Mouse (Mus musculus) kidney, postnatal 36 days (tissue): Measurements from ENCODE around the gene Ccdc126.
"Not testable (repeated sequence)": the region's sequence is repeated elsewhere in the genome, so short reads cannot be mapped to it uniquely, and the experiment has no call there.

Source experiments
- DNase-seq, 2 experiments: peaks; one replicate each; pipeline ENCODE4 v3.0.0; 2021 to 2022; ENCODE audit warnings: mixed read lengths in 2 of 2

Ccdc126 gene

DNA sequence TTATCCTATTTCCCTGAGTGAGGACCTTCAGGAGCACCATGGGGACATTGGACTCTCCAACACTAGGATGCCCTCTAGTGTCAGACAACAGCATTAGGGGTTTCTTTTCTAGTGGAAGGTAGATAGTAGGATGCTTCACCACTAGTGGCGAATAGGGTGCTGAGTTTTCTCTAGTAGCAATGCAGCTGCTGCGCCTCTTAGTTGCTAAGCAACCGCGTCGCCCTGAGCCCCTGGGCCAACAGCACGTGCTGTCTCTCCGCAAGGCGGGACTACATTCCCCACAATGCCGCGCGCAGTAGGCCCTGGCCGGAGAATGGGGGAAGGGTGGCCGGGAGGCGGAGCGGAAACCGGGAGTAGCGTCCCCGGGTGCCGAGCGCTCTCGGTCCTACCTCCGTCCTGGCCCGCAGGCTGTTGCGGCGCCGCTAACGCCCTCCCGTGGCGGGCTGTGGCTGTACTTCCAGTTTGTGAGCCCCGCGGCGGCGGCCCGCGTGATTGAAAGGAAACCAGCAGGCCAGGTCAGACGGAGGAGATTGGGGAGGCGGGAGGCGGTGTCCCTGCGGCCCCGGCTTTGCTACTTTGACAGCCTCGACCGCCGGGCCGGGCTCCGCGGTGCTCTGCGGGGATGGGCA lies at the start of gene Ccdc126:
Ccdc126 (plus strand) TSS at position 309 of the 629 bp plus-strand sequence.
- DNase-seq, result peak; percentile 99

DNA sequence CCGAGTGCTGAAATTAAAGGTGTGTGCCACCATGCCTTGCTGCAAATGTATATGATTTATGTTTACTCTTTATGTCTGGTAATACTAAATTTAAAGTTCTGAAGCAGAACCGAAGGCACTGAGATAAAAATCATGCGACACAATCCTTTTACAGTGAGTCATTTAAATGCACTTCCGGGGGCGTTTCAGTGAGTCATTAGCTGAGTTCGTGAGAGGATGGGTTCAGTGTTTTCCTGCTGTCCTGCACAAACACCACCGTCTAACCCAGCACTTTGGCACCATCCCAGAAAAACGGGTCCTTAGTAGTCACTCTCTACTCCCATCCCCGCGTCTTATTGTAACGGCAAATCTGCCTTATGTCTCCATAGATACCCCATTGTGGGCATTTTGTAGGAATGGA lies 49.2 kb upstream of the Ccdc126 start:
- no peak for DNase-seq

DNA sequence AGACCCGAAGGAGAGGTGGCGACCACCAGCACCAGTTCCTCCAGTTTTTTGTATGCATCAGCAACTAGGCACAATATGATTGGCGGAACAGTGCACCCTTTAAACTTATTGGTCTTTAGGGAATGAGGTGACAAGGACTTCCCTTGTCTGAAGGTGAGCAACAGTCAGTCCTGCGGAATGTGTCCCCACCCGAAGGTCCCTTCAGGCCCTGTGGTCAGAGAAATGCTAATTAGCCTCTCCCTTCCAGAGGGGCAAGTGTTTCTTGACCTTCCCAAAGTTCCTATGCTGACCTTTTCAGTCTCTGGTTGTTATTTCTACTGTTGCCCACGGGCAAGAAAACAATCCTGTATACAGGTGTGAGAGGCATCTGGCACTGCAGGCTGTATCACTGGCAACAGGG lies 47.3 kb upstream of the Ccdc126 start:
- no peak for DNase-seq

DNA sequence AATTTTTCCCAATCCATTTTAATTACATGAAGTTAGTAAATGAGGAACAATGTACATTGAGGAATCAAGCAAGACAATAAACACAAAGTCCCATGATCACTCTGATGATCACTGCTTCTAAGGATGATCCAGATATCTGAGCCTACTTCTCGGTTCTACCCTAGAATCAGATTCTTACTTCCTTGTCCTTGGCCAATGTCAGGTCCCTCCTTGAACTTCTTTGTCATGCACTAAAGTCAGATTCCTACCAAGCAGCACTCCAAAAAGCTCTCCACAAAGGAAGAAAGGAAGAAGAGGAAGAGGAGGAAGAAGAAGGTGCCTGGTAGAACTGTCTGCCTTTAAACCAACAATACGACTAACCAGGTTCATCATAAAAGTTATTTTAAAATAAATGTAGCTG lies 46.2 kb upstream of the Ccdc126 start:
- no peak for DNase-seq

DNA sequence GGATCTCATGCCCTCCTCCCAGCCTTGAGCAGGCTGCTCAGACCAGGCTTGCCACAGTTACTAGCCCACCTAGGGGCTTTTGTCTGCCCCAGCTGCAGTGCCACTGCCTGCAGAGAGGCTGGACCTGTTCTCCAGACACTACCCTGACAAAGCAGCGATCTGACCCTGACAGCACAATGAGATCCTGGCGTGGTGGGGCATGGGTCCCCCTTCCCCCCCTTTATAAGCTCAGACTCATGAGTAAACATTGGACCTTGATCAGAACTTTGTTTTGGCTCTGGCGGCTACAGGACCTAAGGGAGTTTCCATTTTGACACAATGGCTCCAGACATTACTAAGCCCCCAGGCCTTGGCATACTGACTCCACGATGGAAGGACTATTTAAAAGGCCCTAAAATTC lies 45.1 kb upstream of the Ccdc126 start:
- DNase-seq, result no peak

DNA sequence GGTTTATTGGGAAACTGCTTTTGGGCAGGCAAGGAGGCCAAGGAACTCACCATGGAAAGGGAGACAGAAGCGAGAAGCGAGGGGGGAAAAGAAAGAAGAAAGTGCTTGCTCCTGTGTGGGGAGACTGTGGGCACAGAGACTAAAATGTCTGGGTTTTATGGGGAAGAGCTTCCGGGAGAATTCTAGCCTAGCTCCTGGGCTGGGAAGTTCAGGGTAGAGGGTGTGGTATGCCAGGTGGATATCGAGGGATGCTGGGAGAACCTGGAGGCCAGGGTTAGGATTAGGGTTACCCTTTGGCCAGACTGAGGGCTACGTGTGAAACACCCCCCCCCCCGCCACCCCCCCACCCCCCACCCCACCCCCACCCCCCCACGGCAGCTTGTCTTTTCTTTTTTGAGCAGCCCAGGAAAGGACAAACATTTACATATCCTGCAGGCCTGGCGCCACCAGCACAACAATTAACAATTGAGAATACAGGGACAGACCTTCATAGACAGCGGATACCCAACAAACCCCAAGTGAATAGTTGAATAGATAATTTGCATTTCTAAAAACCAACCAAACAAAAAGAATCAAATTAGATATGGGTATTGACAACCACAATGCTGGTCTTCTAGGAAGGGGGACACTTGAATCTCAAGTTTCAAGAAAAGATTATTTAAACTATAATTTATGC lies 44.5 kb upstream of the Ccdc126 start:
- no peak for DNase-seq

DNA sequence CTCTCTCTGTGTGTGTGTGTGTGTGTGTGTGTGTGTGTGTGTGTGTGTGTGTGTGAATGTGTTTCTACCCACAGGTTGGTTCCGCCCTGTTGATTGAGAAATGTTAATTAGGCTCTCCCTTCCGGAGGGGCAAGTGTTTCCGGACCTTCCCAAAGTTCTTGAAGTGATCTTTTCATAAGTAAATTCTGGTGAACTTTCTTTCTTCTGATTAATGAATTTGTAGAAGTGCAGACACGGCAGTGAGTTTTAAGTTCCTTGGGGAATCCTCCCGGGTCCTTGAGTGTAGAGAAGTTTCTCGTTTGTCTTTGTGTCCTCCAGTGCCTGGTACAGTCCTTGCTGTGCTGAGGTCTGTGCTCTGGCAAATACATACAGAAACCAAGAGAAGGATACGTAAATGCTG lies 43.8 kb upstream of the Ccdc126 start:
- DNase-seq, result no peak

DNA sequence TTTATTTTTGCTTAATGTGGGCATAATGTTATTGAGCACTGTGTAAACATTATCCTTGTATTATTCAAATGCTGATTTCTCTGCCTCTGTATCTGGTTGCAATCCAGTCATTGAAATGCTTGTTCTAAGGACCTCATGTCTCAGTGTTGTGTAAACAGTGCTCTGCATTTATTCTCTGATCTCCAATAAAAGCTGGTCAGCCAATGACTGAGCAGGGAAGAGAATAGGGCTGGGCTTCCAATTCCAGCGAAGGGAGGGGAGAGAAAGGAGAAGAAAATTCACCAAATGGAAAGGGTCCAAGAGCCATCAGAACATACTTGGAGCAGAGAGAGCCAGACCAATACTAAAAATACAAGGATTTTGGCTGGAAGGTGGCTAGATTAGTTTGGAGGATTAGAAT lies 38.1 kb upstream of the Ccdc126 start:
- no peak for DNase-seq

DNA sequence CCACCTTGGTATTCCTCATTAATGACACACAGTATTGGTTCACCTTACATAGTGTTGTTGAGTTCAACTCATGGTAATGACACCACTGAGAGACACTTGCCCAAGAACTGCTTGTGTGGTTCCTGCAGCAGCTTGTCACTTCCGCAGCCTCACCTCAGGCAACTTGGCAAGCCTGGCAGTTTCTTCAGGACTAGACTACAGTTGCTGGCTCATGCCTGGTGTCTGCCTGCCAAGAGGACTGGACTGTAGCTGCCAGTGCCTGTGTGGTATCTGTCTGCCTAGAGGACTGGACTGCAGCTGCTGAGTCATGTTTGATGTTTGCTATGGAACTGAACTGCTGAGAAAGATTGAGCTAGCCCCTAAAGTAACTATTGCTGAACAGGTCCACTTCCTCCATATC lies 37.0 kb upstream of the Ccdc126 start:
- DNase-seq, result peak; percentile 60 to 71

DNA sequence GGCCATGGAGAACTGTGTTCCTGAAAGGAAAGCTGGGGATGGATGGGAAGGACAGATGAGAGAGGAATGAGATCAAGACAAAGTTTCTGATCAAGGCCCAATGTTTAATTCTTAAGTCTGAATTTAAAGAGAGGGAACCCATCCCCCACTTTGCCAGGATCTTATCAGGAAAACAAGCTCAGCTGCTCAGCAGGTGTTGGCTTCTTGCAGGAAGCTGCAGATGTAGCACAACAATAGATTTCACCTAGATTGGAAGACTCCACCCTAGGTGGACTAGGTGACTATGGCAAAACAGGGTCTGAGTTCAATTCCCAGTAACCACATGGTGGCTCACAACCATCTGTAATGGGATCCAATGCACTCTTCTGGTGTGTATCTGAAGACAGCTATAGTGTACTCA lies 20.8 kb upstream of the Ccdc126 start:
- no peak for DNase-seq

DNA sequence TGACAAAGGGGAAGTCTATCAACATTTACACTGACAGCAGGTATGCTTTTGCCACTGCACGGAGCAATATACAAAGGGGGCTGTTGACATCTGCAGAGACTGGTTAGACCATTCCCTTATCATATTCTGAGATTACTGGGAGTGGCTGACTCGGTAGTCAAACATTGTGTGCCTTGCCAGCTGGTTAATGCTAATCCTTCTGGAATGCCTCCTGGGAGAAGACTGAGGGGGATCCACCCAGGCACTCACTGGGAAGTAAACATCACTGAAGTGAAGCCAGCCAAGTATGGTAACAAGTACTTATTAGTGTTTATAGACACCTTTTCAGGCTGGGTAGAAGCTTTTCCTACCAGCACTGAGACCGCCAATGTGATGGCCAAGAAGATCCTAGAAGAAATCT lies 4.3 kb upstream of the Ccdc126 start:
- not testable (repeated sequence) for DNase-seq

DNA sequence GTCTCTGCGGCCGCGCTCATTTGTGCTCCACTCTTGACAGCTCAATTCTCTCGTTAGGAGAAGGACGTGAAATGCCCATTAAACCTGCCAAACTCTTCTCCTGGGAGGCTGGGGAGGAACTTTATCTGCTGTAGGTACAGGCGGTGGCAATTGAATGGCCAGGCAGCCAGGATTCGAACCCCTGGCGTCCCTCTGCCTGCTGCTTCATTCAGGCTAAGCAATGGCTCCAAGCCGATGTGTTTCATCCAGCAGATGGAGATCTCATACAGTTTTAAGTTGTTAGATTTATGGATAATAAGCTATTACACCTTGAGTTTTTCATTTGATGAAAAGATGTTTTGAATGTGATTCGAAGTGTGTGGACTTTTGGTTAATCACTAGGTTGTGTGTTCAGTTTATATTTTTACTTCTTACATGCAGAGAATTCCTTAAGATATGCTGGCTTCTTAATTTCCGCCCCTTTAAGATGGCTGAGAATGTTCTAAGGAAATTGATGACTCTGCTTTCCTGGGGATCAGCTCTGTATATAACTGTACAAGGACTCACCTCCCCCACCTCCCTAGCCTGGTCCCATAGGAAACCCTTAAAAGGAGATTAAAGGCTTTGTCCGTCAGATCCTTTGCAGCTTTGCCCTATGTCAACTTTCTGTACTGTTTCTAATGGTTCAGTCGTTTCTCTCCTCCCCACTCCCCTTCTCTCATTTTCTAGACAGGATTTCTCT lies 681 bp downstream of the Ccdc126 start:
- DNase-seq, result peak; percentile 31 to 62

DNA sequence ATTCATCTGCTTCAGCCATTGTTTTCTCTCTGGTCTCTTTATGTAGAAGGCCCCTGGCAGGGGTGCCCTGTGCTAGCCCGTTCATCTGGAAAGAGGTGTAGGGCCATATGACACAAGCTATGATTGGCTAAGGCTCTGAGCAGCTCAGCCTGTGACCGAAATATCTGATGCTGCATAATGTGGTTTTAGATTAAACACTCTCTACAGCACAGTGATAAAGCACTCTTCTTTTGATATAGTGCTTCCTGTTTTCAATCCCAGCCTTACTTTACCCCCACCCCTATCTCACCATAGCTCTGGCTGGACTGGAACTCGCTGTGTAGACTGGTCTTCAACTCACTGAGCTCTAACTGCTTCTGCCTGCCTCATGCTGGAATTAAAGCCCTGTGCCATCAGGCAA lies 2.3 kb downstream of the Ccdc126 start:
- DNase-seq, result no peak

DNA sequence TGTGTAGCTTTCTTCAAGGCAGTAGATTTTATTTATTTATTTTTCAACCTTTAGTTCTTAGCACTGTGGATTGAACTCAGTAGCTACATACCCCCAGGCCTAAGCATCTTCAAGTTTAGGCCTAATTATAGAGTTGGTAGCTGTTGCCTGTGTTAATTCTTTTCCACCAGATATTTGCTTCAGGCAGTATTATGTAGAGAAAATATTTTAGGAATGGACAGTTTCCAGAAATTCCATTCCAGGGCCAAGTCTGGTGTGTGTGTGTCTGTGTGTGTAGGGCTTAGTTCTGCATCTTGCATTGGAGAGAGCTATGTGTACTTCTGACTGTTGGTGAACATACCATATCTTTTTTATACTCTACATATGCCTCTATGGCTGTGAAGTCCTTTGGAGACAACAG lies 3.0 kb downstream of the Ccdc126 start:
- no peak for DNase-seq

DNA sequence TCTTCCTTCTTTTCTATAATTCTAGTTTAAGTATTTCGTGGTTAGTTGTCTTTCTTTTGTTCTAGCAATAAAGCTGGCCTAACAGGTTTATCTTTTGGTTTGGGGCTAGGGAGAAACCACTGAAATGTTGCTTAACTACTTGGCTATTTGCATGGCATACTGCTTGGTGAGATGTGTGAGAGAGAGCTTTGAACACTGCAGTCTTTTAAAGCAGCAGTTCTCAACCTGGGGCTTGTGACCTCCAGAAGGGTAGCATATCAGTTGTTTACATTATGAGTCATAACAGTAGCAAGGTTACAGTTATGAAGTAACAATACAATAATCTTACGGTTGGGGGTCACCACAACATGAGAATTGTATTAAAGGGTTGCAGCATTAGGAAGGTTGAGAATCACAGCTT lies 3.9 kb downstream of the Ccdc126 start:
- no peak for DNase-seq

DNA sequence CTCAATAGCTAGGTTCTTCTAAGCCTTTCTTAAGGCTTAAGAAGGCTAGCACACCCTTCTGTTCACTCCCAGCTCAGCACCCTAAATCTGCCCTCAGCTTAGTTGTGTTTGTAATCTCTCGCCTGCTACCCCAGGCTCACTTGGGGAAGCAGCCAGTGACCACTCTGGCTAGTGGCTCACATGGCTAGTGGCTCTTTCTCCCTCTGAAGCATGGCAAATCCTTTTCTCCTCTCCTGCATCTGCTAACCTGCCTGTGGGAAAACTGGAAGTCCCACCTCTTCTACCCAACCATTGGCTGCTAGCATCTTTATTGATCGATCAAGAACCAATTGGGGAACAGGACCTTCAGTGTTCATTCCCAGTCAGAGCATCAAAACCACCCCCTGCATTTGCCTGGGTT lies 5.5 kb downstream of the Ccdc126 start:
- no peak for DNase-seq

DNA sequence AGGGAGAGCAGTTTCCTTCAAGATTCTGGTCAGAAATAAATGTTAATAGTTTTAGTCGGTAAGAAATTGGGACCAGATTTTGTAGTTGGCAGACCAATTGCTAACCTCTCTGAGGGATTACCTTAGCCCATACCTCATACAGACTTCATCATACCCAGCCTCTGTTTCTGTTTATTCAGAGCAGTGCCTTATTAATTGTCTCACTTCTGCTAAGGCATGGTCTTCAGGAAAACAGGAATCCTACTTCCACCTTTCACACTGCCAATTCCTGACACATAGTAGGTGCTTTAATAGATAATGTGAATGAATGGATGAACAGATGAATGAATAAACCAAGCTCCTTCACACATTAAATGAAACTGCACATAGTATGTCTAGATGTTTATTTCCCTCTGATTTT lies 6.2 kb downstream of the Ccdc126 start:
- no peak for DNase-seq

DNA sequence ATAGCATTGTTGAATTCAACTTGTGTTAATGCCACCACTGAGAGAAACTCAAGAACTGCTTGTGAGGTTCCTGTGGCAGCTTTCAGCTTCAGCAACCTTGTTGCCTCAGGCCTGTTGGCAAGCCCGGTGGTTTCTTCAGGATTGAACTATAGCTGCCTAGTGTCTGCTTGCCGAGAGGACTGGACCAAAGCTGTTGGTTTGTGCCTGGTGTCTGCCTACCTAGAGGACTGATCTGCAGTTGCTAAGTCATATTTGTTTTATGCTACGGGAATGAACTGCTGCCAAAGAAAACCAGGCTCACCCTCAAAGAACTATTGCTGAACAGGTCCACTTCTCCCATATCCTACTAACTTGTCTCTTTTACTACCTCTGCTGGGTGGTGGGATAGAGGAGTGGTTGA lies 7.8 kb downstream of the Ccdc126 start:
- DNase-seq, result peak in 1 of 2 experiments; percentile 11

DNA sequence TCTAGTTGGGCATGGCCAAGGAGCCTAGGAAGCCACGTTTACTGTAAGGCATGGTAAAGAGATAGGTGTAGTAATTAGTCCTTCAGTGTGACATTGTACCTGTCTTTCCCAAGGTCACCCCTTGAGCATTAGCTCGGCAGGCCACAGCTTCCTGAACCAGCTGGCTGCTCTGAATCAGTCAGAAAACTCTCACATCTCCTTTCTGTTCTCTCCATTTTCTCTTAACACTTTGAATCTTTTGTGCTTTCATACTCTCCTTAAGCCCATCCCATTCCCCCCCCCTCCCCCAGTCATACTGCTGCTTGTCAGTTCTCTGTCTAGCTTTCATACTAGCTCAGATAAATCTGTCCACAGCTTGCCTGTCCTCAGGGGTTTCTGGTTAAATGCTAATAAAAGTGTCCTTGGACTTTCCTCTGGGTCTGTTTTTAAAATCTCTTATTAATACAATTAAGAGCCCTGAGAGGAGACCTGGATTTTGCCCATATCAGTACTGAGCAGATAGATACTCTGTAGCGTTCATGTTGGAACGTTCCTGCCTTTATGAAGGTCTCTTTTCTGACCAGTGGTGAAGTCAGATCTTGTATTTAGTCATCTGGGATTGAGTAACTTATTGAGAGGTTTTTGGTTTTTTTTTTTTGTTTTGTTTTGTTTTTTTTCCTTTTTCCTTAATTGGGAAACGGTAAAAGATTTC lies 12.4 kb downstream of the Ccdc126 start:
- no peak for DNase-seq

DNA sequence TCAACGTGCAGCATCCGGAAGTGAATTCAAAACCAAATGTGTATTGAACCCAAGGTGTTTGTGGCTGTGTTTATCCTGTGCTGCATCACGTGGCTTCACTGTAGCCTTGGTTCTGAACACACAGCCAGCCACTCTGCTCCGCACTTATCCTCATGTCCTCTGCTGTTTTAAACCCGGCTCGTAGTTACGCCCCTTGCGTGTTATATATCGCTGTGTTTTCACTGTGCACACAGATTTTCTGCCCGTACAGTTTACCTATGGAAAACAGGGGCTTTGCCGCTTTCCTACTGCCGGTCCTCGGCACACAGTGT lies 12.9 kb downstream of the Ccdc126 start:
- no peak for DNase-seq

DNA sequence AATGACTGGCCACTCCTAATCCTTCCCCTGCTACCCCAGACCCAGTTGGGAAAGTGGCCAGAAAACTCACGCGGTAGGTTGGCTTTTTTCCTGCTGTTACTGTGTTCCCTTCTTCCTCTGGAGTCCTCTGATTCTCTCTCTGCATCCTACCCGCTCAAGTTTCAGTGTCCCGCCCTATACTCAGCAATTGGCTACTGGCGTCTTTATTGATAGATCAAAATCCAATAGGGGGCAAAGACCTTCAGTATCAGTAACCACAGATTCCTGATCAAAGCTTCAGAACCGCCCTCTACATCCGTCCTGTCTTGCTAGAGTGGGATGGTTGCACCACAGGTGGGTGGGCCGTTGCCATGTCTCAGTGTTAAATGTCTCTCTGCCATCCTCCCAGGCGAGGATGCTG lies 19.5 kb downstream of the Ccdc126 start:
- DNase-seq, result no peak

DNA sequence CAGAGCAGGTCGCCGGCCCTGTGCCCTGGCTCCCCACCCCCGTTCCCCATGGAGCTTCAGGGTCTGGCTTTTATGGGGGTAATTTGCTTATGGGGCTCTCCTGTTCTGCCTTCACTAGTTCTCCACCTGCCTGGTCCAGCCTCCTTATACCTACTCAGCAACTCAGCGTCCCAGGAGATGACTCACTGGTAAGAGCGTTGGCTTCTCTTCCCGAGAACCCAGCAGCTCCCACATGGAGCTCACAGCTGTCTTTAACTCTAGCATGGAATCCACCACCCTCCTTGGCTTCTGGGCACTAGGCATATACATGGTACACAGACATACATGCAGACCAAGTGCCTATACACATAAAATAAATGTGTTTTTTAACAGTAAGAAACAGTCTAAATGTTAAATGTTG lies 20.1 kb downstream of the Ccdc126 start:
- no peak for DNase-seq

DNA sequence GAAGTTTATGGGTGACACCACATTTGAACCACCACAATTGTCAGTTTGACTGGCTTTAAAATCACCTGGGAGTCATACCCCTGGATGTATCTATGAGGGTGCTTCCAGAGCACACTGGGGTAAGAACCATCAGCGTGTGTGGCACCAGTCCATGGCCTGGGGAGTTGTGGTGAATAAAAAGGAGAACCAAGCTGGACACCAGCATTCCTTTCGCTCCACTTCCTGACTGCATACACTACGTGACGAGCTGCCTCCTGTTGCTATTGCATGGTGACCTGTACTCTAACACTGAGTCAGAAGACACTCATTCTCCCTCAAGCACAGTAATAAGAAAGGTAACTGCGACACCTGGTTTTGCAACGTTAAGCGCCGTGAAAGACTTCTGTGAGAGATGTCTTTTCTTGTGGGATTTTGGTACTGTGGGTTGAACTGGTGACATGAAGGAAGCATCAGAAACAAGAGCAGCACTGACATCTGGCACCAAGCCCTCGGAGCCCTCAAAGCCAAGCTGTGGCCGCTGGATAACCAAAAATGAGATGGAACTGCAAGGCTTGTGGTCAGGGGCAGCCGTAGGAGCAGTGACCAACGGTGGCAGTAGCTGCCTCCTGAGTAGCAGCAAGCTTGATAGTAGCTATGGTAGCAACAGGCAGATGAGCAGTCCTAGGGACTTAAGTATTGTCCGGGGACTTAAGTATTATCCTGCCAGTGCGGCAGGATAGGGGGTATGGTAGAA lies 24.8 kb downstream of the Ccdc126 start:
- no peak for DNase-seq
